Mouse (Mus musculus): ENCODE results near the gene Khdrbs2. TPM values are rescaled to one million over a fixed set of nuclear protein-coding genes. Genes with fewer than 3 reads are reported as not detected.

The Khdrbs2 gene
- total and polyA plus RNA-seq, 2 experiments from 2014 or later: 19.6 to 32.0 TPM

GRCm38 (mm10) chr1:32632415-32633354, 460.2 kb downstream of the Khdrbs2 start:
- Histone ChIP-seq H3K9ac (replicated peaks; ENCODE audit: low read length) (no peak overlapping the region), H3K4me2 (ENCODE audit: low read depth, low read length) (no peak overlapping the region), H3K4me3 (ENCODE audit: low read length) (no peak overlapping the region), H3K4me1 (ENCODE audit: insufficient read depth, low read length) (no peaks in the 10 kb centered on the region), H3K27ac (no peak overlapping the region), H3K27me3 (ENCODE audit: insufficient read depth, low read length) (no peaks in the 10 kb centered on the region), H3K36me3 (ENCODE audit: insufficient read depth, low read length) (no peaks in the 10 kb centered on the region), H3K9me3 (ENCODE audit: low read length) (no peaks in the 10 kb centered on the region)
- no peak for TF ChIP-seq CTCF (IDR thresholded peaks at IDR 0.05; ENCODE audit: low read depth)
- DNase-seq (ENCODE audit: low spot score): no peak
- ATAC-seq: no peak
- 77% methylated on average over 5 of the region's 5 CpGs for WGBS

GRCm38 (mm10) chr1:32633404-32633803, 460.9 kb downstream of the Khdrbs2 start:
- Histone ChIP-seq H3K27ac (no peak overlapping the region), H3K27me3 (ENCODE audit: insufficient read depth, low read length) (no peaks in the 10 kb centered on the region), H3K9ac (replicated peaks; ENCODE audit: low read length) (no peak overlapping the region), H3K4me1 (ENCODE audit: insufficient read depth, low read length) (no peaks in the 10 kb centered on the region), H3K4me3 (ENCODE audit: low read length) (no peak overlapping the region), H3K9me3 (ENCODE audit: low read length) (no peaks in the 10 kb centered on the region), H3K36me3 (ENCODE audit: insufficient read depth, low read length) (no peaks in the 10 kb centered on the region), H3K4me2 (ENCODE audit: low read depth, low read length) (no peak overlapping the region)
- DNase-seq (ENCODE audit: low spot score) (no peak), ATAC-seq (no peak)
- TF ChIP-seq CTCF (IDR thresholded peaks at IDR 0.05; ENCODE audit: low read depth): no peak
- WGBS: 86% methylated on average over 4 of the region's 4 CpGs

GRCm38 (mm10) chr1:32639118-32639517, 466.6 kb downstream of the Khdrbs2 start:
- no peaks in the 10 kb centered on the region for H3K27me3 ChIP-seq (ENCODE audit: insufficient read depth, low read length)
- ATAC-seq: no peak
- H3K9me3 ChIP-seq (ENCODE audit: low read length): no peaks in the 10 kb centered on the region
- H3K4me2 ChIP-seq (ENCODE audit: low read depth, low read length): no peak overlapping the region
- TF ChIP-seq CTCF (IDR thresholded peaks at IDR 0.05; ENCODE audit: low read depth): no peak
- H3K36me3 ChIP-seq (ENCODE audit: insufficient read depth, low read length): no peaks in the 10 kb centered on the region
- DNase-seq (ENCODE audit: low spot score): no peak
- no peak overlapping the region for H3K27ac ChIP-seq
- no peaks in the 10 kb centered on the region for H3K4me1 ChIP-seq (ENCODE audit: insufficient read depth, low read length)
- 92% methylated on average over 5 of the region's 5 CpGs for WGBS
- no peak overlapping the region for H3K4me3 ChIP-seq (ENCODE audit: low read length)
- H3K9ac ChIP-seq (replicated peaks; ENCODE audit: low read length): no peak overlapping the region

- H3K9ac ChIP-seq (replicated peaks; ENCODE audit: low read length): no peak overlapping the region
- no peak for DNase-seq (ENCODE audit: low spot score)
Observed at GRCm38 (mm10) chr1:32649647-32650209, 477.2 kb downstream of the Khdrbs2 start.

GRCm38 (mm10) chr1:32693806-32694205, 521.3 kb downstream of the Khdrbs2 start:
- TF ChIP-seq CTCF (IDR thresholded peaks at IDR 0.05; ENCODE audit: low read depth): no peak
- Histone ChIP-seq H3K4me2 (ENCODE audit: low read depth, low read length) (no peak overlapping the region), H3K9me3 (ENCODE audit: low read length) (no peaks in the 10 kb centered on the region), H3K36me3 (ENCODE audit: insufficient read depth, low read length) (no peaks in the 10 kb centered on the region), H3K27ac (no peak overlapping the region), H3K4me3 (ENCODE audit: low read length) (no peak overlapping the region), H3K4me1 (ENCODE audit: insufficient read depth, low read length) (no peaks in the 10 kb centered on the region), H3K27me3 (ENCODE audit: insufficient read depth, low read length) (no peaks in the 10 kb centered on the region), H3K9ac (replicated peaks; ENCODE audit: low read length) (no peak overlapping the region)
- 82% methylated on average over 9 of the region's 9 CpGs for WGBS
- DNase-seq (ENCODE audit: low spot score): no peak
- no peak for ATAC-seq

More at GRCm38 (mm10) chr1:32649647-32650209, 477.2 kb downstream of the Khdrbs2 start:
- Histone ChIP-seq H3K4me3 (ENCODE audit: low read length) (no peak overlapping the region), H3K27me3 (ENCODE audit: insufficient read depth, low read length) (no peaks in the 10 kb centered on the region), H3K27ac (no peak overlapping the region), H3K4me2 (ENCODE audit: low read depth, low read length) (no peak overlapping the region), H3K36me3 (ENCODE audit: insufficient read depth, low read length) (no peaks in the 10 kb centered on the region), H3K9me3 (ENCODE audit: low read length) (no peaks in the 10 kb centered on the region), H3K4me1 (ENCODE audit: insufficient read depth, low read length) (no peaks in the 10 kb centered on the region)
- WGBS: 50% methylated on average over 3 of the region's 3 CpGs
- TF ChIP-seq CTCF (IDR thresholded peaks at IDR 0.05; ENCODE audit: low read depth): no peak
- no peak for ATAC-seq

GRCm38 (mm10) chr1:32700132-32700531, 527.6 kb downstream of the Khdrbs2 start:
- no peak overlapping the region for H3K4me3 ChIP-seq (ENCODE audit: low read length)
- H3K9me3 ChIP-seq (ENCODE audit: low read length): no peaks in the 10 kb centered on the region
- no peaks in the 10 kb centered on the region for H3K27me3 ChIP-seq (ENCODE audit: insufficient read depth, low read length)
- 0 out of 2 replicates have a peak, but pooled peaks have one; percentile 5 for TF ChIP-seq CTCF (IDR thresholded peaks at IDR 0.05; ENCODE audit: low read depth)
- H3K9ac ChIP-seq (replicated peaks; ENCODE audit: low read length): no peak overlapping the region
- no peaks in the 10 kb centered on the region for H3K36me3 ChIP-seq (ENCODE audit: insufficient read depth, low read length)
- no peaks in the 10 kb centered on the region for H3K4me1 ChIP-seq (ENCODE audit: insufficient read depth, low read length)
- H3K4me2 ChIP-seq (ENCODE audit: low read depth, low read length): no peak overlapping the region
- no peak overlapping the region for H3K27ac ChIP-seq
- 96% methylated on average over 4 of the region's 4 CpGs for WGBS
- no peak for ATAC-seq
- DNase-seq (ENCODE audit: low spot score): no peak
